Mouse (Mus musculus) erythroblast, adult 5-6 weeks (primary cell): Measurements from ENCODE around the gene Htr5a. TPM values are rescaled to one million over a fixed set of nuclear protein-coding genes. Genes with fewer than 3 reads are reported as not detected.

Source experiments
- ATAC-seq: replicated peaks from 2 replicates; pipeline ENCODE4 v1.8.0; 2016; ENCODE audit warnings: moderate number of reproducible peaks, mild to moderate bottlenecking, moderate TSS enrichment, inconsistent platforms; ENCODE audit not compliant: poor library complexity, low FRiP score, severe bottlenecking
- total RNA-seq, 2 experiments: library from RNA; stranded (forward) in 1 of 2; stranded (reverse) in 1 of 2; fragments of 150-400 nt in 1 of 2; fragments of 200-764, 138-1000 nt in 1 of 2; gene quantifications; 2 replicates each; pipeline versions ENCODE4 v1.2.3 to v1.2.4; 2015 to 2017; ENCODE audit warnings: low replicate concordance in 2 of 2

Htr5a gene
- total RNA-seq (2015; ENCODE audit: low replicate concordance) (not detected in 2 replicates), total RNA-seq (2017; ENCODE audit: low replicate concordance) (0.17 TPM in 1 of 2 replicates, not detected in the other)

DNA sequence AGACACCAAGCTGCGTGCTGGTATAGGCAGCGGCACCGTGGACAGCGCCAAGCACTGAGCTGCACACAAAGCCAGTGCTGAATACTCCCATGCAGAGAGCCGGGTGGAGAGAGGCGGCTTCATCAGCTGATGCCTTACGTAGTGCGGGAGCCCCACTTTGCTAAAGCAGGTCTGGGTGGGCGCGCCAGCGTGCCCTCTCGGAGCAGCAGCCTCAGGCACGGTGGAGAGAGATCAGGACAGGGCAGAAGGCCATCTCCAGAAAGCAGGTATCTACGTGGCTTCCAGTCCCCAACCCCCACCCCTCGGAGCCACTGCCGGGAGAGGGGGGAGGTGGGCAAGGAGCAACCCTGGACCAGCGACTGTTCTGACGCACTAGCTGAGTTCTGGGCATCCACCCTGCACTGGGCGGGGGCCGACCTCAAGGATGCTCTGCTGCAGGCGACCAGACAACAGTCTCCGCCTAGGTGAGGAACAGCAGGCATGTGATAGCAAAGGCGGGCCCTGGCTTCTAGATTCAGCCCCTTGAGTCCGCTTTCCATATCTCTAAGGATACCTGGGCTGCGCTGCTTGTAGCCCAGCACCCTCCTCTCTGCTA, at the start of gene Htr5a:
Gene Htr5a, plus strand, starts transcription at position 449 of the 595 bp plus-strand sequence.
- no peak for ATAC-seq

DNA sequence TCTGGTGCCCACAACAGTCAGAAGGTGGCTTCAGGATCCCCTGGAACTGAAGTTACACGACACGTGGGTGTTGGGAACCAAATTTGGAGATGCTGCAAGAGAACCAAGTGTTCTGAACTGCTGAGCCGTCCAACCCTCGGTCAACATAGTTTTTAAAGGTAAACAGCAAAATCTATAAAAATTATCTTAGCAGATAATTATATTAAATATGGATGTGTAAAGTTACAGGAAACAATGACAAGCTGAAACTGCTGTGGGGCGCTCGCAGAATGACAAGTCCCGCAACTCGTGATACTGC, 49.8 kb upstream of the Htr5a start:
- no peak for ATAC-seq

GRCm38 (mm10) chr5:27792531-27793205, 49.3 kb upstream of the Htr5a start:
- ATAC-seq: no peak

GRCm38 (mm10) chr5:27793923-27794322, 48.0 kb upstream of the Htr5a start:
- ATAC-seq: peak; percentile 51

- no peak for ATAC-seq
Measured at GRCm38 (mm10) chr5:27814282-27814681, 27.7 kb upstream of the Htr5a start.

GRCm38 (mm10) chr5:27818840-27819672, 22.9 kb upstream of the Htr5a start:
- ATAC-seq: no peak

GRCm38 (mm10) chr5:27821161-27821560, 20.8 kb upstream of the Htr5a start:
- no peak for ATAC-seq

GRCm38 (mm10) chr5:27827971-27828370, 14.0 kb upstream of the Htr5a start:
- ATAC-seq: no peak

GRCm38 (mm10) chr5:27835096-27835495, 6.9 kb upstream of the Htr5a start:
- ATAC-seq: no peak

DNA sequence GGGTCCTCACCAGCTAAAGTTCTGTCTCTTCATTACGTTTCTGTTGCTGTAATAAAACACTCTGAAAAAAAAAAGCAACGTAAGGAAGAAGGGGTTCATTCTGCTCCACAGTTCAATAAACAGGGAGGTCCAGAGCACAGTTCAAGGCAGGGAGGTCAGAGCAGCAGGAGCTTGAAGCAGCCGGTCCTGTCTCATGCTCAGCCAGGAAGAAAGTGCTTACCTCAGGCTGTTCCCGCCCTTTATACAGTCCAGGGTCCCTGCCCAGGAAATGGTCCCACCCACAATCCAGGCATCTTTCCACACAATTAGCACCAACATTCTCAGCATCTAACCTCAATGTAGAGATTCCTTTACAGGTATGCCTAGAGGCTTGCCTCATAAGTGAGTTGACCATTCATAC, 3.9 kb upstream of the Htr5a start:
- no peak for ATAC-seq

- no peak for ATAC-seq
Measured at GRCm38 (mm10) chr5:27842671-27843320, 847 bp downstream of the Htr5a start.

DNA sequence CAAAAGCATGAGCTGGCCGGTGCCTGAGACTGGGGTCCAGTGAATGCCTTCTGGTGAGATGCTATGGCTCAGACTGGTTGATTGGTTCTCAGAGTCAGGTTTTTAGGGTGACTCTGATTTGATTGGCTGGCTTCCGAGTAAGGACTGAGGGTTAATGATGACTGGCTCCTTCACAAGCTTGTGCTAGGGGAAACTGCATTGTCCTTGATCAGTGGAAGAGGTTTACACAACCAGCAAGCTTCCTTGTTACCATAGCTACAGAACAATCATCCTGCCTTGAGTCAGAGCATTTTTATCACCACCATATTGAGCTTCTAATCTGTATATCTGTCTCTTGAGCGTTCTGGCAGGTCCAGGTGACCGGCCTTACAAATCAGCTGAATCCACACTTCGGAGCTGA, 5.0 kb downstream of the Htr5a start:
- ATAC-seq: no peak

GRCm38 (mm10) chr5:27854290-27854689, 12.3 kb downstream of the Htr5a start:
- no peak for ATAC-seq

- no peak for ATAC-seq
Measured at GRCm38 (mm10) chr5:27855726-27856125, 13.8 kb downstream of the Htr5a start.

DNA sequence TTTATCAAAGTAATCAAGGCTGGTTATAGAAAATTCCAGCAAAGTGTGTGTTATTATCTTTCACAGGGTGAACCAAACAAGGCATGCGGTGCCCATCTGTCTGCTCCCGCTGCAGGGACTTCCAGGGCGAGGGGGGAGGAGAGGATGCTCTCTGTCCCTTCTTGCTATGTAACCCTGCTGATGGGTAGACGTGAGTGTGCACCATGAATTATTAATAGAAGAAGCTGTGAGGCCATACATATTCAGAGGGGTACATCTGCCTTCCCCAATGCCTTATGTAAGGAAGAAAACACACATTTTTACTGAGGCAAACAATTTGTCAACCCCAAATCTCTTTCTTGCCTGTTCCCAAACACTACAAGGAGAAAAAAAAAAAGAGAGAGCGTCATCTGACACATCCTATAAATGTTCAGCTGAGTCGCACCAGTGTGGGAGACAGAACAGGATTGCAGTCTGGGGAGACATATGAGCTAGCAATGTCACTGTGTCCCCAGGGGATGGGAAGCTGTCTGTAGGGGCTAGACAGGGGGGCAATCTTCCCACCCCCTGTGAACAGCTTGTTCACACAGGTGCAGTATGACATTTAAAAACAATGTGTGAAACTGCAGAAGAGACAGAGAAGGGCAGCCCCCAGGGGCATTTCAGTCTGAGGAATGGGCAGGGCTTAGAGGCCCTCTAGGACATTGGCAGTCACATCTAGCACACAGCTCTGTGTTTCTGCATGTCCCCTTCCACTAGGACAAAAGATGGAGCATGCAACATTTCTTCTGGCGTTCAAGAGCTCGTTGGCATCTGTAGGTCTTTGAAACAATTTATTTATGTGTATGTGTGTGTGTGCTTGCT, 31.5 kb downstream of the Htr5a start:
- ATAC-seq: no peak

DNA sequence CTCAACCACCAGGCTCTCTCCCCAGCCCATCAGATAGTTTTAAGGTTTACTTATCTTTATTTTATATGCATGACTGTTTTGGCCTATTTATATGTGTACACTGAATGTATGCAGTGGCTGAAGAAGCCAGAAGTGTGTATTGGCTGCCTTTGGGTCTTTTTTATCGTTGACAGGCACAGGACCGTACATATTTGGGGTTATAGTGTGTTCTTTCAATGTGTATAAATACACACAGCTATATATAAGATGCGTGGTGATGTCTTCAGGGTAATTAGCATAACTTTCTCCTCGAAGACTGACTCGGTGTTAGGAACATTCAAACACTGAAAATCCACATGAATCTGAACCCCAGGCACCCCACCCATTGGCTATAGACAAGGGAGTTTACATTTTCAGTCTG, 32.3 kb downstream of the Htr5a start:
- ATAC-seq: no peak

- ATAC-seq: no peak
Measured at GRCm38 (mm10) chr5:27875341-27876105, 33.6 kb downstream of the Htr5a start.

- no peak for ATAC-seq
Measured at GRCm38 (mm10) chr5:27878356-27878755, 36.4 kb downstream of the Htr5a start.

- ATAC-seq: no peak
Measured at GRCm38 (mm10) chr5:27879726-27880125, 37.8 kb downstream of the Htr5a start.
